Mouse (Mus musculus) frontal cortex, adult 2 months (tissue): ENCODE data around the gene Gm3526. TPM values are rescaled to one million over a fixed set of nuclear protein-coding genes. Genes with fewer than 3 reads are reported as not detected.
"Not testable (repeated sequence)": the region's sequence is repeated elsewhere in the genome, so short reads cannot be mapped to it uniquely, and the experiment has no call there.

Source experiments
- DNase-seq, 2 experiments: peaks; one replicate each; pipeline ENCODE4 v3.0.0; 2022; ENCODE audit warnings: low spot score in 1 of 2; ENCODE audit errors: extremely low spot score in 1 of 2
- polyA plus RNA-seq: library from polyadenylated mRNA; depleted of rRNA; stranded (reverse); fragments of >200 nt; gene quantifications from 2 replicates; pipeline ENCODE4 v1.2.3, GENCODE M21; 2012; rRNA removed

Gm3526 gene
- not detected in 2 replicates for polyA plus RNA-seq

GRCm38 (mm10) chr14:5260480-5260879 lies at the start of gene Gm3526:
TSS of gene Gm3526 (minus strand) at chr14:5260580.
- not testable (repeated sequence) for DNase-seq

Other genes starting within 250 kb of the Gm3526 start
- gene Gm3298, start 244.7 kb downstream of the Gm3526 start, polyA plus RNA-seq = not detected in 2 replicates
- not detected in 2 replicates for gene 4930555G01Rik, start 210.0 kb downstream of the Gm3526 start, polyA plus RNA-seq
- 1.8 and 2.3 TPM in 2 replicates for gene Gm8281, start 189.5 kb downstream of the Gm3526 start, polyA plus RNA-seq
- gene Gm8279, start 129.1 kb downstream of the Gm3526 start, polyA plus RNA-seq = 0.13 and 0.18 TPM in 2 replicates
- not detected in 2 replicates for gene Gm3317, start 96.0 kb downstream of the Gm3526 start, polyA plus RNA-seq
- not detected in 2 replicates for gene Gm8271, start 74.8 kb downstream of the Gm3526 start, polyA plus RNA-seq
- gene Gm3542, start 74.3 kb upstream of the Gm3526 start, polyA plus RNA-seq = not detected in 2 replicates
- 0.36 TPM in 1 of 2 replicates, not detected in the other for gene Gm3500, start 128.5 kb upstream of the Gm3526 start, polyA plus RNA-seq
- 1.5 and 1.6 TPM in 2 replicates for gene Gm3194, start 194.9 kb upstream of the Gm3526 start, polyA plus RNA-seq
- not detected in 2 replicates for gene Gm8246, start 217.2 kb upstream of the Gm3526 start, polyA plus RNA-seq
- gene Gm3187, start 223.6 kb upstream of the Gm3526 start, polyA plus RNA-seq = 0.15 TPM in 1 of 2 replicates, not detected in the other
- 2.1 and 2.6 TPM in 2 replicates for gene Gm3488, start 241.1 kb upstream of the Gm3526 start, polyA plus RNA-seq